Mouse (Mus musculus) neural tube, embryonic 13.5 days (tissue): ENCODE measurements around the gene Zfp36l2. TPM values are rescaled to one million over a fixed set of nuclear protein-coding genes. Genes with fewer than 3 reads are reported as not detected.
A peak's percentile ranks its signal among the peaks of the same experiment; 100 is the strongest.
"Not testable (repeated sequence)": the region's sequence is repeated elsewhere in the genome, so short reads cannot be mapped to it uniquely, and the experiment has no call there.

Source experiments
- ATAC-seq: fragments of 200-750 bp; cut with Nextera tagmentation; 2 replicates; pipeline ENCODE4 v1.8.0; 2017; ENCODE audit warnings: low read depth, mild to moderate bottlenecking, moderate TSS enrichment, moderate library complexity
- H3K27ac ChIP-seq: fragments of 300-500 bp; sonication (generic); replicated peaks from 2 replicates; pipeline ENCODE4 v1.5.1; 2015; ENCODE audit warnings: moderate library complexity, mild to moderate bottlenecking, inconsistent platforms
- H3K27me3 ChIP-seq: fragments of 300-500 bp; sonication (generic); 2 replicates; pipeline ENCODE4 v1.6.1; 2015; ENCODE audit warnings: mild to moderate bottlenecking, inconsistent platforms
- H3K36me3 ChIP-seq: fragments of 300-500 bp; sonication (generic); 2 replicates; pipeline ENCODE4 v1.6.1; 2015; ENCODE audit warnings: mild to moderate bottlenecking, inconsistent platforms
- H3K4me1 ChIP-seq: fragments of 300-500 bp; sonication (generic); replicated peaks from 2 replicates; pipeline ENCODE4 v1.6.1; 2015; ENCODE audit warnings: inconsistent platforms
- H3K4me2 ChIP-seq: fragments of 300-500 bp; sonication (generic); 2 replicates; pipeline ENCODE4 v1.6.1; 2015; ENCODE audit warnings: inconsistent platforms, mild to moderate bottlenecking, moderate library complexity
- H3K4me3 ChIP-seq: fragments of 300-500 bp; sonication (generic); 2 replicates; pipeline ENCODE4 v1.5.1; 2015; ENCODE audit warnings: mild to moderate bottlenecking, inconsistent platforms
- H3K9ac ChIP-seq: fragments of 300-500 bp; sonication (generic); 2 replicates; pipeline ENCODE4 v1.6.1; 2015; ENCODE audit warnings: moderate library complexity, mild to moderate bottlenecking, inconsistent platforms
- H3K9me3 ChIP-seq: fragments of 300-500 bp; sonication (generic); 2 replicates; pipeline ENCODE4 v1.6.1; 2016; ENCODE audit warnings: inconsistent platforms
- WGBS: fragments of 180-500 bp; shearing (Covaris S2); methylation state at CpG from one replicate; pipeline ENCODE4 v1.1.7; 2015; 5-methylcytosine and 5-hydroxymethylcytosine counted together
- polyA plus RNA-seq: library from polyadenylated mRNA; unstranded; fragments of >200 nt; fragmentation: Nextera tagmentation; extraction: Ambion mirVana; gene quantifications from 2 replicates; pipeline ENCODE4 v1.2.1, GENCODE M21; 2015

Gene Zfp36l2
- 7.0 and 9.0 TPM in 2 replicates for polyA plus RNA-seq

GRCm38 (mm10) chr17:84187727-84188373 lies at the start of gene Zfp36l2:
Gene Zfp36l2 (minus strand): TSS chr17:84187947.
- peaks cover 47% of the 10 kb centered on the region for H3K4me1 ChIP-seq
- ATAC-seq: peak; percentile 86
- H3K4me3 ChIP-seq: peak within 1 kb of the TSS; percentile 58
- H3K27ac ChIP-seq: peak within 1 kb of the TSS; percentile 91
- H3K9me3 ChIP-seq: no peaks in the 10 kb centered on the region
- H3K36me3 ChIP-seq: 0 out of 2 replicates have a peak, but pooled peaks cover 11% of the 10 kb centered on the region
- H3K4me2 ChIP-seq: peak within 1 kb of the TSS; percentile 83
- under 1% methylated on average over 74 of the region's 76 CpGs for WGBS
- H3K9ac ChIP-seq: peak within 1 kb of the TSS; percentile 83
- peaks cover 36% of the 10 kb centered on the region for H3K27me3 ChIP-seq

DNA sequence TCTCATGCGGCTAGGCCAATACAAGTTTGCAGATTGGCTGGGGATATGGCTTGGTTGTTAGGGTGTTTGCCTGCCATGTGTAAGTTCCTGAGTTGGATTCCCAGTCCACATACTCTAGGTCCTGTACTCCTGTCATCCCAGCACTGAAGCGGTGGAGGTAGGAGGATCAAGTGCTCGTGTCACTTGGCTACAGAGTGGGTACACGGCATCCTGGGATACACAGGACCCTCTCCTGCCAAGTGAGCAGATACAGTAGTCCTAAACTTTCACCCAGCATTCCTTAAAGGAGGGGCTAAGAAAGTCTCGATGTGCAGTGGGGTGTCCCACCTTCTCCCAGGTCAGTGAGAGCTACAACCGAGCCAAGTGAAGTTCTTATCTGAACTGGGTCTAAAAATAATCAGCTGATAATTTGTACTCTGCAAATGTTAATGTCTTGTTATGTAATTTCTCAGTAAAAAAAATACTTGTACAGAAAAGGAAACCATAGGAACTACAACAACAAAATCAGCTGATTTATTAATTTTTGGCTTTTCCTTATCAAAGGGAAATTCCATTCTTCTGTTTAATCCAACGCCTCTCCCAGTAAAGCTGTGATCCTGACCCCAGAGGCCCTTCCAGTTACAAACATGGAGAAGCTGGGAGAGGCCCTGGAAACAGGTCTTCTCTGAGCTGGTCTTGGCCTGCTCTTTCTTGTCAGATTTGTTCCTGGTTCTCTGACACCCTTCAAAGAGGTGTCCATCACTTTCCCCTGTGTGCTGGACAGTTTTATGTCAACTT lies 49.2 kb upstream of the Zfp36l2 start:
- no peak overlapping the region for H3K4me3 ChIP-seq
- ATAC-seq: no peak
- WGBS: 91% methylated on average over 7 of the region's 7 CpGs

GRCm38 (mm10) chr17:84235399-84235928 lies 47.7 kb upstream of the Zfp36l2 start:
- no peak for ATAC-seq
- Histone ChIP-seq H3K27ac (no peak overlapping the region), H3K9me3 (no peaks in the 10 kb centered on the region), H3K36me3 (peaks cover 4% of the 10 kb centered on the region), H3K27me3 (no peaks in the 10 kb centered on the region), H3K9ac (no peak overlapping the region), H3K4me1 (no peaks in the 10 kb centered on the region), H3K4me3 (no peak overlapping the region), H3K4me2 (no peak overlapping the region)
- WGBS: 83% methylated on average over 4 of the region's 4 CpGs

More for the DNA sequence above, 49.2 kb upstream of the Zfp36l2 start:
- Histone ChIP-seq H3K27me3 (no peaks in the 10 kb centered on the region), H3K9ac (no peak overlapping the region), H3K9me3 (no peaks in the 10 kb centered on the region), H3K4me2 (no peak overlapping the region), H3K36me3 (no peaks in the 10 kb centered on the region), H3K4me1 (no peaks in the 10 kb centered on the region), H3K27ac (no peak overlapping the region)

GRCm38 (mm10) chr17:84234785-84235184 lies 47.0 kb upstream of the Zfp36l2 start:
- WGBS: 100% methylated on average over 1 of the region's 4 CpGs

DNA sequence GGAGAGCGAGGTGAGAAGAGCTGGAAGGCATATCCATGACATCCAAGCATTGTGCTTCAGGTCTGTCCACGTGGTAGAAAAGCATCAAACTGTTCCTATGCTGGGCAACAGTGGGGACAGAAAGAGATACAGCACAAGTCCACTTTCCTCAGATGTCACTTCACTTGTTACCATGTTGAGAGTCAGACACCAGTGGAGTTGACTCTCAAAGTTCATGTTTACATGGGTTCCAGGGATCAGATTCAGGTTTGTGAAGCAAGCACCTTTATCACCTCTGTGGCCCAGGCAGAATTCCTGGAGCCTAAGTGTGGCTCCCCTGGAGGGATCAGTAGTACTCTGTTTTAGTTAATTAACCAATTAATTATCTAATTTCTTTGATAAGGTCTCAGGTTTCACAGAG lies 46.0 kb upstream of the Zfp36l2 start:
- 91% methylated on average over 2 of the region's 2 CpGs for WGBS

More at GRCm38 (mm10) chr17:84234785-84235184, 47.0 kb upstream of the Zfp36l2 start:
- not testable (repeated sequence) for H3K4me3 ChIP-seq, H3K4me1 ChIP-seq, H3K4me2 ChIP-seq, H3K9ac ChIP-seq, ATAC-seq, H3K9me3 ChIP-seq, H3K36me3 ChIP-seq, H3K27ac ChIP-seq, H3K27me3 ChIP-seq

DNA sequence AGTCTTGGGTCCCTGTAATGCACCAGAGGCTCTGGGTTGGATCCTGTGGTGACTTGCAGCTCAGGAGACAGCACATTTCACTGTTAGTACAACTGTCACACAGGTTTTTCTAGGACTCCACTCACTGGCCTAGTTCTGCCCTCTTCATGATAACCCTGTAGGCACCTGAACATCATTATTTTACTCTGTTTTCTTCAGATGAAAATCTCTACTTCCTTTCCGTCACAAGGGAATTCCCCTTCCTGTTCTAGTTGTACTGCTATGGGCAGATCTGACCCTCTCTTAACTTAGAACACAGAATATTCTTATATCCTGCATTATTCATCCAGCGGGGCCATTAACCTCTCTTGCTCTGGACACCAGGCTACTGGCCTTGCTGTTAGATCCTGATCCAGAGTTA lies 43.6 kb upstream of the Zfp36l2 start:
- Histone ChIP-seq H3K4me1 (no peaks in the 10 kb centered on the region), H3K9ac (no peak overlapping the region), H3K9me3 (no peaks in the 10 kb centered on the region), H3K36me3 (peaks cover 29% of the 10 kb centered on the region), H3K27ac (no peak overlapping the region), H3K27me3 (no peaks in the 10 kb centered on the region), H3K4me2 (no peak overlapping the region), H3K4me3 (no peak overlapping the region)
- 87% methylated on average over 2 of the region's 2 CpGs for WGBS
- ATAC-seq: no peak

More for the DNA sequence above, 46.0 kb upstream of the Zfp36l2 start:
- Histone ChIP-seq H3K36me3 (peaks cover 17% of the 10 kb centered on the region), H3K4me2 (no peak overlapping the region), H3K9ac (no peak overlapping the region), H3K4me1 (no peaks in the 10 kb centered on the region), H3K27me3 (no peaks in the 10 kb centered on the region), H3K4me3 (no peak overlapping the region), H3K27ac (no peak overlapping the region), H3K9me3 (no peaks in the 10 kb centered on the region)
- ATAC-seq: no peak

GRCm38 (mm10) chr17:84228223-84228622 lies 40.5 kb upstream of the Zfp36l2 start:
- no peaks in the 10 kb centered on the region for H3K4me1 ChIP-seq
- H3K4me3 ChIP-seq: no peak overlapping the region
- no peak for ATAC-seq
- no peak overlapping the region for H3K9ac ChIP-seq
- peaks cover 46% of the 10 kb centered on the region for H3K36me3 ChIP-seq
- no peak overlapping the region for H3K4me2 ChIP-seq
- WGBS: 90% methylated on average over 2 of the region's 2 CpGs
- H3K9me3 ChIP-seq: no peaks in the 10 kb centered on the region
- H3K27me3 ChIP-seq: no peaks in the 10 kb centered on the region
- H3K27ac ChIP-seq: no peak overlapping the region

DNA sequence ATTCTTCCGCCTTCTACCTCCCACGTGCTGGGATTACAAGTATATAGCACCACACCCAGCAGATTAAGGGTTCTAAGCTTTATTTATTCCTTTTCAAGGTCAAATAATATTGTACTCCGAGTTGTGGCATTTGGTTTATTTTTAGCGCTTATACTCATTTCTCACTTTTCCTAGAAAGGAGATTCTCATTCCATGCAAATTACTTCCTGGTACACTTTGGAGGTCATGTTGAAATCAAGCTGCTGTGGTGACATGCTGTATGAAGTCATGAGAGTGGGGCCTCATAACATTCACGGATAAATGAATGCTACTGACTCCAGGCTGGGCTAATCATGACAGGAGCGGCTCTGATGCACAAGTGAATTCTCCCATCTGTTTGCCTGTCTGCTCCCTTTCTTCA lies 38.9 kb upstream of the Zfp36l2 start:
- no peak for ATAC-seq
- H3K27me3 ChIP-seq: no peaks in the 10 kb centered on the region
- H3K9me3 ChIP-seq: no peaks in the 10 kb centered on the region
- no peak overlapping the region for H3K4me3 ChIP-seq
- 87% methylated on average over 6 of the region's 6 CpGs for WGBS
- H3K36me3 ChIP-seq: peaks cover 55% of the 10 kb centered on the region
- H3K4me1 ChIP-seq: no peaks in the 10 kb centered on the region
- no peak overlapping the region for H3K9ac ChIP-seq
- no peak overlapping the region for H3K27ac ChIP-seq
- no peak overlapping the region for H3K4me2 ChIP-seq

- 65% methylated on average over 5 of the region's 5 CpGs for WGBS
- no peaks in the 10 kb centered on the region for H3K4me1 ChIP-seq
- ATAC-seq: no peak
Measured at GRCm38 (mm10) chr17:84226231-84226630, 38.5 kb upstream of the Zfp36l2 start.

DNA sequence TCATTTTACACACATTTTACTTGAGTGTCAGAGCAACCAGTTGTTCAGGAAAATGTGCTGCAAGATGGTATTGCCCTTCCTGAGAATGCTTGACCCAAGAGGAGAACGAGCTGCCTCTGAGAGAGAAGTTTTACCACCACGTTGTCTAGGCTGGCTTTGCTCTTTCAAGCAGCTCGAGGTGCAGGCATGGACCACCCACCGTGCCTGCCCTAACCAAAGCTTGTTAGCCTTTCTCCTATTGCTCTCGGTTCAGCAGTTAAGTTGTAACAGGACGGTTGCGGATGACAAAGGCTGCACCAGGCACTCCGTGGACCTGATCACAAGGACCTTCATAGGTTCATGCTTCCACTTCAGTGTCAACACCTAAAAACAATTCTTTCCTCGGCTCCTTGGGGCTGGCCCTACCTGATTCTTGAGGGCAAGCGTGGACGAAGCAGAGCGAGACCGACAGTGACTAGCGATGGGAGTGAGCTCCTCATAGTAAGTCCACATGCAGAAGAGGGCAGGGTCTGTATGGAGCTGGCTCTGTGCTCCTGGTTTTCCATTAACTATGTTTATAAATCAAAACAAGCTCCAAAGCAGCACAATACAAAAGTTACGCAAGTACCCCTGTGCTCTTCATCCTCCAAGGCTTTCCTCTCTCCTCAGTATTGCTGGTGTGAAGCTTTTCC lies 36.6 kb upstream of the Zfp36l2 start:
- ATAC-seq: no peak
- no peaks in the 10 kb centered on the region for H3K9me3 ChIP-seq
- WGBS: 54% methylated on average over 15 of the region's 15 CpGs
- no peaks in the 10 kb centered on the region for H3K4me1 ChIP-seq
- H3K4me2 ChIP-seq: no peak overlapping the region
- H3K9ac ChIP-seq: no peak overlapping the region
- no peaks in the 10 kb centered on the region for H3K27me3 ChIP-seq
- H3K4me3 ChIP-seq: no peak overlapping the region
- peaks cover 62% of the 10 kb centered on the region for H3K36me3 ChIP-seq
- no peak overlapping the region for H3K27ac ChIP-seq

More at GRCm38 (mm10) chr17:84226231-84226630, 38.5 kb upstream of the Zfp36l2 start:
- Histone ChIP-seq H3K36me3 (peaks cover 59% of the 10 kb centered on the region), H3K9me3 (no peaks in the 10 kb centered on the region), H3K4me2 (no peak overlapping the region), H3K27ac (no peak overlapping the region), H3K27me3 (no peaks in the 10 kb centered on the region), H3K4me3 (no peak overlapping the region), H3K9ac (no peak overlapping the region)

GRCm38 (mm10) chr17:84218841-84219240 lies 31.1 kb upstream of the Zfp36l2 start:
- 97% methylated on average over 2 of the region's 2 CpGs for WGBS
- not testable (repeated sequence) for ATAC-seq, H3K27ac ChIP-seq, H3K4me1 ChIP-seq, H3K9ac ChIP-seq, H3K4me3 ChIP-seq, H3K4me2 ChIP-seq, H3K27me3 ChIP-seq, H3K9me3 ChIP-seq
- H3K36me3 ChIP-seq: peaks cover 32% of the 10 kb centered on the region

GRCm38 (mm10) chr17:84217696-84218095 lies 29.9 kb upstream of the Zfp36l2 start:
- H3K4me2 ChIP-seq: no peak overlapping the region
- WGBS: 54% methylated on average over 3 of the region's 3 CpGs
- no peak for ATAC-seq

More at GRCm38 (mm10) chr17:84217696-84218095, 29.9 kb upstream of the Zfp36l2 start:
- H3K36me3 ChIP-seq: peaks cover 29% of the 10 kb centered on the region
- H3K9ac ChIP-seq: no peak overlapping the region
- H3K27ac ChIP-seq: no peak overlapping the region
- no peaks in the 10 kb centered on the region for H3K4me1 ChIP-seq
- no peak overlapping the region for H3K4me3 ChIP-seq
- no peaks in the 10 kb centered on the region for H3K9me3 ChIP-seq
- H3K27me3 ChIP-seq: no peaks in the 10 kb centered on the region
